Mouse (Mus musculus) testis, postnatal 10 days (tissue): Measurements from ENCODE around the gene Hist1h2bp.
A peak's percentile ranks its signal among the peaks of the same experiment; 100 is the strongest.
"Not testable (repeated sequence)": the region's sequence is repeated elsewhere in the genome, so short reads cannot be mapped to it uniquely, and the experiment has no call there.

ENCODE experiments used
- DNase-seq: peaks from one replicate; pipeline ENCODE4 v3.0.0; 2021; ENCODE audit warnings: low spot score

Hist1h2bp gene

DNA sequence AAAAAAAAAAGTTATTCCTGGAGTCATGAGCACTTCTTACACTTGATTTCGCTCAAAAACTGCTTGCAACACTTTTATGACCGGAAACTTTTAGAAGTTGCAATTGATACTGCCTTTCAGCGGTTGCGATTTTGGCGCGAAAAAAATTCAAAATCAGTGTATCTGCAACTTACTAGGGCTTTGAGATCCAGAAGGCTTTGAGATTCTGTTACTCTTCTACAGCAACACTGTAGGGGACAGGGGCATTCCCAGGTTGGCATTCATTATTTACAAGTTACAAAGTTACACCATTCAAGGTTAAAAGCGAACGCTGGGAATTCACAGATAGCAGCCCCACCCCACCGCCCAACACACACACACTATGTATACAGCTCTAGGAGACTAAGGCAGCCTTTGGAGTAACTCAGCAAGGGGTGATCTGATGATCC lies 3.5 kb upstream of the Hist1h2bp start:
- no peak for DNase-seq

DNA sequence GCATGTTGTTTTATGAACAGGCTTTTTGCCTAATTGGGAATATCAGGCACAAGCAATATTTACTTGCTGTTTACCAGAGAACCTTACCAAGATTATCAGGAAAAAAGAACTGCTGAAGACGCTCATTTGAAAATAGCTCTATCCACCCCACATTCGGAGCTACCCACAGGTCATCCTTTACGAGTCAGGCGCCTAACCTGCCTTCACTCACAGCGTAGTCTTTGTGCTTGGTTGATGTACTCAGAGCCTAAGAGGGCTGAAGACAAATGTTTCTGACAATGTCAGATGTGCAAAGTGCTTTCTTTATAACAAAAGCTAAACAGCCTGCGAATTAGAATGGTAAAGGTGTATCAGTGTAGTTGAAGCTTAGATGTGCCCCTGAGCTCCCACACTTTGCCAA lies 3.0 kb upstream of the Hist1h2bp start:
- DNase-seq = peak; percentile 10

DNA sequence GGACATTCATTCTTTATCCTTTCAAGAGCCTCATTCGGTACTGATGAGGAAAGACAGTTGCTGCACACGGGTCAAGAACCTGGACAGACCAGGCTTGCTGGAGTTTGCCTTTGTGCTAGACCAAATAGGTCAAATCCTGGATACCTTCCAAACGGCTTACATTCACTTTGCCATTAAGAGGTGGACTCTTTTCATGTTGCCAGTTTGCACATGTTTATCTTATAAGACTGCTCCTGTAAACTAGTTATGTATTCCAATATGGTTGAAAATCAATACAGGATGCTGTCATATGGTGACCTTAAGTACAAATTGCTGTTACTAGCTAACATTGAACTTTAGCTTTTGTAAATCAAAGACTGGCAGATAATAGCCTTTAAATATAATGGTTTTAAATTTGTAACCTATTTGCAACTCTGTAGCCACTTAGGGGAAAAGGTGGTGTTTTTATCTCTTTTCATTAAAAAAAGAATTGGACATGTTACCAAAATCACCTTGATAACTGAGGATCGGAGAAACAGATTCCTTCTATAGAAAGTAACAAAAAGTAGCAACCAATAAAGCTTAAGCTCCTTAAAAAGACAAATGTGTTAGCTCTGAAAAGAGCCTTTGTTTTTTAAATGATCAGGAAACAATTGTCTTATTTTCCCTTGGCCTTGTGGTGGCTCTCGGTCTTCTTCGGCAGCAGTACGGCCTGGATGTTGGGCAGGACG lies 917 bp upstream of the Hist1h2bp start:
- DNase-seq = peak; percentile 36

DNA sequence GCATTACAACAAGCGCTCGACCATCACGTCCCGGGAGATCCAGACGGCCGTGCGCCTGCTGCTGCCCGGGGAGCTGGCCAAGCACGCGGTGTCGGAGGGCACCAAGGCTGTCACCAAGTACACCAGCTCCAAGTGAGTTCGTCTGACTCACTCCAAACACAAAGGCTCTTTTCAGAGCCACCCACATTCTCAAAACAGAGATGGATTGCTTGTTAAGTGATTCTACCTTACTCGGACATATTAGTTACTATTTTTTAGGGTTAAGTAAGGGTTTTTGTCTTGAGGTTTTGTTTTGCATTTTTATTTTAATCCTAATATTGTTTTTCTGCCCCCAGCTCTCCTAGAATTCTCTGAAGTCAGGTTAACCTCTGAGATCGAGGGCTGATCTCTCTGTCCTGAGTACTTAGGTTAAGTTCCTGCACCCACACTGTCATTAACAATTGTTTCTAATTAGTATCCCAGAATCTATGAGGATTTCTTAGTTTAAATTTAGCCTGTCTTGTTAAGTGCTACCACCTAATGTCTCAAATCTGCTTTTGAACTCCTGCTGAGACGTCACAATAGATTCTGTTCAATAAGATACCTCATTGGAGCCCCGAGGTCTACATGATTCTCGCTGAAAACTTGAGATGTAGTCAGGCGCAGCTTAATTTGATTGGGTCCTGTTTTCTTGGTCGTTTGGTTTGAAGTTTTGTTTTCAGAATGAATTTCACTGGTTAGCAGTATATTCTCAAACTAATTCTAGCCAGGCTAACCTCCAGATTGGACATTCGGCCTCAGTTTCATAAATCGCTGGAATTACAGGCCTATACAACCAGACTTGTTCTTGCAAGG lies 716 bp downstream of the Hist1h2bp start:
- no peak for DNase-seq

DNA sequence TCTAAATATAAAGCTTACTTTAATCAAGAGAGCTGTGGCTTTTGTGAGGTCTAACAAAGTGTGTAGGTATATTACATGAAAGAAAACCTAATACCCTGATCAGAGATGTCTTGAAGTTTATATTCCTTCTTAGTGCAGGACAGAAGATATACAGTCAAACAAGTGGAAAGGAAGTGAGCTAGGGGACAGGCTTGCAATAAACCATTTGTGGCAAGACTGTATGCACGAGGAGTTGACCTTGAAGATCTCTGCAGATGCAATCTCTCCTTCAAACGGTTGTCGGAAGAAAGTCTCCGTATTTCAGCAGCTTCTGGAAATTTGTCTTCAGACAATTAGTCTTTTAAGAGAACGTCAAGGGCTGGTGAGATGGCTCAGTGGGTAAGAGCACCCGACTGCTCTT lies 2.7 kb downstream of the Hist1h2bp start:
- peak; percentile 12 for DNase-seq

DNA sequence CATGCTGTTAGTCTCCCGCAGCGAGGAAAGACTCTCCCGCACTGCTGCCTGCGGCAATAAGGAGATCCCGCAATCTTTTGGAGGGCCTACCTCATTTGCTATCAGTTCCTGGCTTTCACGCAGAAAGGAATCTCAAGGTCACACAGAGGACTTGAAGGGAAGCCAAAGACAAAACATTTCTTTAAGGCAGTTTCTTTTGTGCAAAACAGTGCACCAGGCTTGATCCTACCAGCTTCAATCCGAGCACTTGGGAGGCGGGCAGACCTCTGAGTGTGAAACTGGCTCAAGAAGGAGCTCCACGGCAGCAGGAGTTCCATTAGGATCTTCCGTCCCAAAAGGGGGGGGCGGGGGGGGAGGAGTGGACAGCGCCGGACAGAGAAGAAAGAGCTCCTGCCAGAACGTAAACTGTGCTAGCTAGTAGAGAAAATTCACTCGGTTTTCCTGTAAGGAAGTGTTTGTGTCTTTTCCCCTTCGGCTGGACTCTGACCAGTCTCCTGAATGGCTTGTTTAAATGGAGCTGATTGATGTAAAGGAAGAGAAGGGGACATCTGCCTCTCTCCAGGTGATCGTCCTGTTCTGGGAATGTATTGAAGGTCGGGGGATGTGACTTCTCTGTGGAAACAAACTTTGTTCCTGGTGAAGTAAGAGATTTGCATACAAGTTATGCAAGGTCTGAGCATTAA lies 3.5 kb downstream of the Hist1h2bp start:
- DNase-seq = peak; percentile 43

DNA sequence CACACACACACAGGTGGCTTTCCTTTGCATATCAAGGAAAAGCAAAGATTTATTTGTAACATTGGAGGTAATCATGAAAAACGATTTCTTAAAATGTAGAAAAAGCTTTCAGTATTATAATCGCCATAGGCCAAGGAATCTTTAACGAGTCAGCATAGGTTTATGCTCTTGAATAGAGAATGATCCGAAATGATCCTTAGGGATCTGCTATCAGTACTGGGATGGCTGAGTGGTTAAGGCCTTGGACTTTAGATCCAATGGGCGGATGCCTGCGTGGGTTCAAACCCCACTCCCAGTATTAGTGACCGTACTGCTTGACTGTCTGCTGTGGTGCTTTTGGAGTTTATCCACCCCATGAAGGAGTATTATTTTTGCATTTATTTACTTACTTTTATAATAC lies 8.3 kb downstream of the Hist1h2bp start:
- no peak for DNase-seq

DNA sequence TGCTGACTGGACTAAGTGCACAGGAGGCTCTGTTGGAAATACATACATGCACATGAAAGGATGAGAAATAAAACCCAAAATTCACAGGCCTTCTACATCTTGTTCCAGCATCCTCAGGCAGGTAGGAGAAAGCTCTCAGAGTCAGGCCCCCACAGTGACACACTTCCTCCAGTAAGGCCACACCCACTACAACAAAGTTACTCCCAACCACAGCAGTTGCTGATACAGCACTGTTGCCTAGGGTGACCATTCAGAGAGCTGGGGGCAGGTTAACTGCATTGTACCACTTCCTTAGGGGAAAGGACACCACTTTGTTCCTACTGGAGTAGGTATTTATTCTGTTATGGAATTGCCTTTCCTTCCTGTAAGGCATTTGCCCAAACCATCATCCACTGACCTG lies 9.9 kb downstream of the Hist1h2bp start:
- not testable (repeated sequence) for DNase-seq

DNA sequence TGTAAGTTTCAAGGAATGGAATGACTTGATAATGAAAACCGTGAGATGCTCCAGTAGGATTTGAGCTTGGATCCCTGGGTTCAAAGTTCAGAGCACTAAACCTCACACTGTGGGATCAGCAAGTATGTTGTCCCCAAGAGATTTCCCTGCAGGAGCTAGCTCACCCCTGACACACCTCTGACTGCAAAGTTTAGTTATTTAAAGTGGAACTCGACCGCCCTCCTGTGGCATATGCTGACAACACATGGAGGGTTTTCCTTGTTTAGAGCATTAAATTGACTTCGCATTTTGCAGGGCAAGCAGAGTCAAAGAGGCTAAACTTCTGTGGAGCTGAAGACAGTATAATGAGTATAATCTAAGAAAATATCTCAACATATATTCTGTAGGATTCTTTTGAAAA lies 15.8 kb downstream of the Hist1h2bp start:
- DNase-seq = not testable (repeated sequence)

DNA sequence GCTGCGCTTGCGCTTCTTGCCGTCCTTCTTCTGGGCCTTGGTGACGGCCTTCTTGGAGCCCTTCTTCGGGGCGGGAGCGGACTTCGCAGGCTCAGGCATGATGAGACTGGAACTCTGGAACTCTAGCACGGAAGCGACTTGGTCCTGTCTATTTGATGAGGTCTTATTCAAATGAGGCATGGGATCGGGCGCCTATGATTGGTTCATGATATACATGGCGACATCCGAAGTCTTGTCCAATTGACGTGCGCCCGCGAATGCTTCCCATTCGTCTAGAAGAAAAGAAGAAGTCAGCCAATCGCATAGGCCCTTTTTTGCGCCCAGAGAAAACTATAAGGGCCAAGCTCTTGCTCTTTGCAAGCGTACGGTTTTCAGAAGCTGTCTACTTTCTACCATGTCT lies 22.8 kb downstream of the Hist1h2bp start, which contains the start of the genes Hist1h2bq and Hist1h2ao:
Hist1h2bq (minus strand) TSS at position 125 of the 400 bp plus-strand sequence.
Hist1h2ao (plus strand) TSS at position 393 of the 400 bp plus-strand sequence.
- DNase-seq = not testable (repeated sequence)

DNA sequence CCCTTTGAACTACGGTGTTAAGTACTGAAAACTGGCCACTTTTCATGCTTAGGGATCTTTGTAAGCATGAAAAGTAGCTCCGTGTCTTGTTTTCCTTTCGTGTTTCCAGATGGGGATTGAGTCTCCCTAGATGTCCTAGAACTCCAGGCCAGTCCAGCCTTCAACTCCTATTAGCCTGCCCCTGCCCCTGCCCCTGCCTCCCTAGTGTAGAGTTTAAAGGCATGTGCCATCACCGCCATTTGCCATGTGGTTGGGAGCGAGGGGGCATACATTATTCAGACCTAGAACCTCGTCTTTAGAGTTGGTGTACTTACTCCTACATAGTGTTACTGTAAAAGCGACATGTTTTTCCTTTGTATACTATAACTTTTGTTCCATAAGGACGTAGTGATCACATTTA lies 23.8 kb downstream of the Hist1h2bp start:
- not testable (repeated sequence) for DNase-seq

DNA sequence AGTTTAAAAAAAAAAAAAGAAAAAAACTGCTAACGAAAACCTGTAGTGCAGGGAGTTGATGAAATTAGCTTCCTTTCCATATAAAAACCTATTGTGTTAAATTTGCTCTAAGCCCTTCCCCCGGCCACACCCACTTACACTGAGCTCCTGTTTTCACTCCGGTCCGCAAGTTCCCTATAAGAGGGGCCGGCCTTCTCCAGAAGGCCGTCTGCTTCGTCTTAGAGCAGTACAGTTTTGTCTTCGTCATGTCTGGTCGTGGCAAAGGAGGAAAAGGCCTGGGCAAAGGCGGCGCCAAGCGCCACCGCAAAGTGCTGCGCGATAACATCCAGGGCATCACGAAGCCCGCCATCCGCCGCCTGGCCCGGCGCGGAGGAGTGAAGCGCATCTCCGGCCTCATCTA lies 24.3 kb downstream of the Hist1h2bp start, which contains the start of gene Hist1h4m:
Hist1h4m (plus strand) TSS at position 208 of the 400 bp plus-strand sequence.
- not testable (repeated sequence) for DNase-seq

DNA sequence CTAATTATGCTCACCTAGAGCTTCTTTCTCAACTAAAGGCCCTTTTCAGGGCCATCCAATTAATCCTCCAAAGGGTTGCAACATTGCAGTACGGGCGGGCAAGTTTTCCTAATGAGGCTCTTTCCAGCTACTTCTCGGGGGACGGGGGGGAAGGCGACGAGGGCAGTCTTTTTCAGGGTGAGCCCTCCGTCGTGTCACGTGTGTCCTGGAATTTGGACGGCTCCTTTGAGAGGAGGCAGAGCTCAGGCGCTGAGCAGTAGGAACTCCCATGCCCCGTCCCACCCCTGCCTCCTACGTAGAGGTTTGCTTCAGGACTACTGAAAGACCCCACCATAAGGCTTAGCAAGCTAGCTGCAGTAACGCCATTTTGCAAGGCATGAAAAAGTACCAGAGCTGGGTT lies 24.8 kb downstream of the Hist1h2bp start:
- DNase-seq = not testable (repeated sequence)

DNA sequence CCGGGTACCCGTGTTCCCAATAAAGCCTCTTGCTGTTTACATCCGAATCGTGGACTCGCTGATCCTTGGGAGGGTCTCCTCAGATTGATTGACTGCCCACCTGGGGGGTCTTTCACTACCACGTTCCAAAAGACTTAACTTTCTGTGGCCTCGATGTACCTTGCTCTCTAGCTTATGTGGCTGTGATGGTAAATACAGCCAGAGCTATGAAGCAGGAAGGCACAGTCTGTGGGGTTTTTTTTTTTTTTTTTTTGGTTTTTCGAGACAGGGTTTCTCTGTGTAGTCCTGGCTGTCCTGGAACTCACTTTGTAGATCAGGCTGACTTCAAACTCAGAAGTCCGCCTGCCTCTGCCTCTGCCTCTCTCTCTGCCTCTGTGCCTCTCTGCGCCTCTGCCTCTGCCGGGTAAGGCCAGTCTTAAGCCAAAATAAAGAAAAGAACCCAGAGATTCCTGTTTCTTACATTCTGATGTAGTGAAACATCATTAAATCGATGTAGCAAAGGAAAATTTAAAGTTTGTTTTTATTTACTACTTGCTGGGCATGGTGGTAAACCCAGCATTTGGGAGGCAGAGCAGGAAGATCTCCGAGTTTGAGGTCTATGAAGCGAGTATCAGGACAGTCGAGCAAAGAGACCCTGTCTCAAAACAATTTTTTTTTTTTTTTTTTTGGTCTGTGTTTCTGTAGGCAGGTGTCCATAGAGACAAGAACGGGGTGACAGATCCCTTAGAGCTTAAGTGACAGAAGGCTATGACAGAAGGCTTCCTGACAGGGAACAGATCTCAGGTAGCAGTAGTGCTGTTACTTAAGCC lies 33.0 kb downstream of the Hist1h2bp start:
- not testable (repeated sequence) for DNase-seq

DNA sequence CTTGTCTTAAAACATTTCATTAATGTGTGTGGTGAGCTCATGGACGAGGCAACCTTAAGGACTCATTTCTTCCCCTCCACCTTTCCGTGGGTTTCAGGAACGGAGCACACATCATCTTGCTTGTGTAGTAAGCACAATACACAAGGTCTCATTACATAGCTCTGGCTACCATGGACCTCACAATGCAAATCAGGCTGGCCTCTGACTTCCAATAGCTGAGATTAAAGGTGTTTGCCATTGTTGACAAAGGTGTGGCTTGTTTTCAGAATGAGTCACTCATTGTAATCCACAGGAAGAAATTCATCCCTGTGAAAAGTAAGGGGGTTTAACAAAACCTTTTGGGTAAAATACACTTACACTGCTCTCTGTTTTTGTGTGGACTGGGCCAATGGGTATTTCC lies 41.2 kb downstream of the Hist1h2bp start:
- no peak for DNase-seq

DNA sequence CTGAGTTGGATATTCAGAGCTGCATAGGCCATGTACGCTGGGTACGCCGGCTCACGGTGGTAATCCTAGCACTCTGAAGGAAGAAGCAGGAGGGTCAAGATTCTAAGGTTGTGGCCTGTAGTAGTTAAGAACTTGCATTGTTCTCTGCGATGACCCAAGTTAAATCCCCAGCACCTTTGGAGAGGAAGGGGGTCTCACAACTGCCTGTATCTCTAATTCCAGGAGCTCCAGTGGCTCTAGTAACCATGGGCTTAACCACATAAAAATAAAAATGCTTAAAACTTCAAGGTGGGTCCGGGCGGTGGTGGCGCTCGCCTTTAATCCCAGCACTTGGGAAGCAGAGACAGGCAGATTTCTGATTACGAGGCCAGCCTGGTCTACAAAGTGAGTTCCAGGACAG lies 43.1 kb downstream of the Hist1h2bp start:
- DNase-seq = no peak

DNA sequence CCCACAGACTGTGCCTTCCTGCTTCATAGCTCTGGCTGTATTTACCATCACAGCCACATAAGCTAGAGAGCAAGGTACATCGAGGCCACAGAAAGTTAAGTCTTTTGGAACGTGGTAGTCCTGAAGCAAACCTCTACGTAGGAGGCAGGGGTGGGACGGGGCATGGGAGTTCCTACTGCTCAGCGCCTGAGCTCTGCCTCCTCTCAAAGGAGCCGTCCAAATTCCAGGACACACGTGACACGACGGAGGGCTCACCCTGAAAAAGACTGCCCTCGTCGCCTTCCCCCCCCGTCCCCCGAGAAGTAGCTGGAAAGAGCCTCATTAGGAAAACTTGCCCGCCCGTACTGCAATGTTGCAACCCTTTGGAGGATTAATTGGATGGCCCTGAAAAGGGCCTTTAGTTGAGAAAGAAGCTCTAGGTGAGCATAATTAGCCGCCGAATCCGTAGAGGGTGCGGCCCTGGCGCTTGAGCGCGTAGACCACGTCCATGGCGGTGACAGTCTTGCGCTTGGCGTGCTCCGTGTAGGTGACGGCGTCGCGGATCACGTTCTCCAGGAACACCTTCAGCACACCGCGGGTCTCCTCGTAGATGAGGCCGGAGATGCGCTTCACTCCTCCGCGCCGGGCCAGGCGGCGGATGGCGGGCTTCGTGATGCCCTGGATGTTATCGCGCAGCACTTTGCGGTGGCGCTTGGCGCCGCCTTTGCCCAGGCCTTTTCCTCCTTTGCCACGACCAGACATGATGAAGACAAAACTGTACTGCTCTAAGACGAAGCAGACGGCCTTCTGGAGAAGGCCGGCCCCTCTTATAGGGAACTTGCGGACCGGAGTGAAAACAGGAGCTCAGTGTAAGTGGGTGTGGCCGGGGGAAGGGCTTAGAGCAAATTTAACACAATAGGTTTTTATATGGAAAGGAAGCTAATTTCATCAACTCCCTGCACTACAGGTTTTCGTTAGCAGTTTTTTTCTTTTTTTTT lies 44.4 kb downstream of the Hist1h2bp start, which contains the start of gene Hist1h4n:
Hist1h4n (minus strand) TSS at position 779 of the 977 bp plus-strand sequence.
- DNase-seq = not testable (repeated sequence)

DNA sequence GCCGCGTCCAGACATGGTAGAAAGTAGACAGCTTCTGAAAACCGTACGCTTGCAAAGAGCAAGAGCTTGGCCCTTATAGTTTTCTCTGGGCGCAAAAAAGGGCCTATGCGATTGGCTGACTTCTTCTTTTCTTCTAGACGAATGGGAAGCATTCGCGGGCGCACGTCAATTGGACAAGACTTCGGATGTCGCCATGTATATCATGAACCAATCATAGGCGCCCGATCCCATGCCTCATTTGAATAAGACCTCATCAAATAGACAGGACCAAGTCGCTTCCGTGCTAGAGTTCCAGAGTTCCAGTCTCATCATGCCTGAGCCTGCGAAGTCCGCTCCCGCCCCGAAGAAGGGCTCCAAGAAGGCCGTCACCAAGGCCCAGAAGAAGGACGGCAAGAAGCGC lies 46.2 kb downstream of the Hist1h2bp start, which contains the start of the genes Hist1h2ap and Hist1h2br:
Hist1h2ap (minus strand) TSS at position 47 of the 400 bp plus-strand sequence.
Hist1h2br (plus strand) TSS at position 283 of the 400 bp plus-strand sequence.
- DNase-seq = not testable (repeated sequence)
